Mouse (Mus musculus) lung, postnatal 0 days (tissue): ENCODE results near the gene Lmntd1. TPM values are rescaled to one million over a fixed set of nuclear protein-coding genes. Genes with fewer than 3 reads are reported as not detected.

ENCODE experiments used
- ATAC-seq: fragments of 200-750 bp; cut with Nextera tagmentation; 2 replicates; pipeline ENCODE4 v1.8.0; 2017; ENCODE audit warnings: moderate library complexity
- DNase-seq: peaks from one replicate; pipeline ENCODE4 v3.0.0-alpha.2; 2016; ENCODE audit warnings: low spot score
- H3K27ac ChIP-seq: fragments of 300-500 bp; sonication (generic); 2 replicates; pipeline ENCODE4 v1.5.1; 2014; ENCODE audit warnings: antibody characterized with exemption, mild to moderate bottlenecking, low read length, mixed read lengths
- H3K27me3 ChIP-seq: fragments of 300-500 bp; sonication (generic); replicated peaks from 2 replicates; pipeline ENCODE4 v1.6.1; 2014; ENCODE audit warnings: low read length, mixed read lengths; ENCODE audit not compliant: insufficient read depth
- H3K36me3 ChIP-seq: fragments of 300-500 bp; sonication (generic); 2 replicates; pipeline ENCODE4 v1.6.1; 2014; ENCODE audit warnings: low read length, mixed read lengths; ENCODE audit not compliant: insufficient read depth
- H3K4me1 ChIP-seq: fragments of 300-500 bp; sonication (generic); 2 replicates; pipeline ENCODE4 v1.6.1; 2014; ENCODE audit warnings: antibody characterized with exemption, low read depth, low read length, mixed read lengths; ENCODE audit not compliant: insufficient read depth
- H3K4me2 ChIP-seq: fragments of 300-500 bp; sonication (generic); replicated peaks from 2 replicates; pipeline ENCODE4 v1.6.1; 2014; ENCODE audit warnings: low read depth, mild to moderate bottlenecking, low read length, moderate library complexity, mixed read lengths
- H3K4me3 ChIP-seq: fragments of 300-500 bp; sonication (generic); 2 replicates; pipeline ENCODE4 v1.5.1; 2014; ENCODE audit warnings: low read depth, low read length
- H3K9ac ChIP-seq: fragments of 300-500 bp; sonication (generic); replicated peaks from 2 replicates; pipeline ENCODE4 v1.6.1; 2014; ENCODE audit warnings: low read depth, mild to moderate bottlenecking
- H3K9me3 ChIP-seq: fragments of 300-500 bp; sonication (generic); 2 replicates; pipeline ENCODE4 v1.6.1; 2016; ENCODE audit warnings: low read length, mixed read lengths
- CTCF ChIP-seq: IDR thresholded peaks from 2 replicates; pipeline ENCODE4 v1.5.1; 2016; ENCODE audit warnings: antibody characterized with exemption, mild to moderate bottlenecking
- EP300 ChIP-seq: IDR thresholded peaks from 2 replicates; pipeline ENCODE4 v1.6.1; 2016; ENCODE audit warnings: antibody characterized with exemption, mild to moderate bottlenecking, control low read depth
- WGBS: fragments of 180-500 bp; shearing (Covaris S2); extraction: QIAGEN DNeasy Blood & Tissue Kit; methylation state at CpG from one replicate; pipeline ENCODE4 v1.1.7; 2014; 5-methylcytosine and 5-hydroxymethylcytosine counted together
- polyA plus RNA-seq: library from polyadenylated mRNA; unstranded; fragments of >200 nt; fragmentation: Nextera tagmentation; extraction: Ambion mirVana; gene quantifications from 2 replicates; pipeline ENCODE4 v1.2.1, GENCODE M21; 2015

Lmntd1 gene
- polyA plus RNA-seq, 1 experiment from 2014 or later = 0.74 TPM

DNA sequence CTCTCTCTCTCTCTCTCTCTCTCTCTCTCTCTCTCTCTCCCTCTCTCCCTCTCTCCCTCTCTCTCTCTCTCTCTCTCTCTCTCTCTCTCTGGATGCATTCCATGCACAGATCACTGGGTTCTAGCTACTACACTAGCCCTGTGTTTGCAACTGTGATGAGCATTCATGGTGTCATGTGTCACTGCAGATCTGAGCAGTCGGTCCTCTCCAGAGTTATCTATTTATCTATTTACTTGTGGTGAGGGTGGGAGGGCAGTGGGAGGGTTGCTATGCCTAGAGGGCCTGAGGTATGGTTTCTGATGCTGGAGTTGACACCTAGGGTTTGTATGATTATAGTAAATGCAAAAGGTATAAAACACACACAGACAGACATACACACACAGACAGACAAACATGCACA lies 261.4 kb downstream of the Lmntd1 start:
- no peaks in the 10 kb centered on the region for H3K4me1 ChIP-seq
- H3K4me3 ChIP-seq = no peak overlapping the region
- no peaks in the 10 kb centered on the region for H3K36me3 ChIP-seq
- no peak overlapping the region for H3K27ac ChIP-seq
- no peak overlapping the region for H3K4me2 ChIP-seq
- ATAC-seq = no peak
- no peaks in the 10 kb centered on the region for H3K9me3 ChIP-seq
- WGBS = 8% methylated on average over 1 of the region's 1 CpGs
- no peak overlapping the region for H3K9ac ChIP-seq
- TF ChIP-seq CTCF = no peak
- TF ChIP-seq EP300 = no peak
- no peaks in the 10 kb centered on the region for H3K27me3 ChIP-seq
- no peak for DNase-seq

DNA sequence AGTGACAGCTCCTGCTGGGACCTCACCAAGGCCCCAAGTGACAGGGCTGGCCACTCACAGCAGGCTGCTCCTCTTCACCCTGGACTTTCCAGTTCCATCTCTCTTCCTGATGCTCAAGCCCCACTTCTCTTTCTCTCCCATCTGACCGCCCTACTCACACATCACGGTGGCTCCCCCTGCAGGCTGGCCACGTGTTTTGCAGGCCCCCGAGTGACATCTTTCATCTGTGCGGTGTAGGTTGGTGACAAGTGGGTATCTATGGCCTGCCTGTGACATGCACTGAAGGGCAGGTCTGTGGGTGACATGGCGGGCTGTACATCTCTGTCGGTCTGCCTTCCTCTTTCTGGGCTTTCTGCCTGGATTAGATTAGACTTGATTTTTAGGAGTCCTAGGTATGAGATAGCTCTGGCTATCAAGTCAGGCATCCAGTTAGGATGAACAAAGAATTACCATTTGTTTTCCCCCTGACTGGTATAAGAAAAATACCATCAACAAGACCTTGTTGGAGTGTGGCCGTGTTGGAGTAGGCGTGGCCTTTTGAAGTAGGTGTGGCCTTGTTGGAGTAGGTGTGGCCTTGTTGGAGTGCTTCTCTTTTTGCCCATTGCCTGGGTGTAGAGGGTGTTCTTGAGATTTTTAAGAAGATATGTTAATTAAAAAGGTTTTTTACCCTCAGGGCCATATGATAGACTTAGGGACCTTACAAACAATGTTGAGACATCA lies 265.8 kb downstream of the Lmntd1 start:
- no peak overlapping the region for H3K27ac ChIP-seq
- no peaks in the 10 kb centered on the region for H3K27me3 ChIP-seq
- H3K36me3 ChIP-seq = no peaks in the 10 kb centered on the region
- H3K4me2 ChIP-seq = no peak overlapping the region
- TF ChIP-seq EP300 (no peak), CTCF (peak; percentile 67)
- WGBS = 60% methylated on average over 9 of the region's 9 CpGs
- H3K4me1 ChIP-seq = no peaks in the 10 kb centered on the region
- DNase-seq (peak; percentile 38), ATAC-seq (no peak)
- H3K9me3 ChIP-seq = no peaks in the 10 kb centered on the region
- no peak overlapping the region for H3K9ac ChIP-seq
- no peak overlapping the region for H3K4me3 ChIP-seq

DNA sequence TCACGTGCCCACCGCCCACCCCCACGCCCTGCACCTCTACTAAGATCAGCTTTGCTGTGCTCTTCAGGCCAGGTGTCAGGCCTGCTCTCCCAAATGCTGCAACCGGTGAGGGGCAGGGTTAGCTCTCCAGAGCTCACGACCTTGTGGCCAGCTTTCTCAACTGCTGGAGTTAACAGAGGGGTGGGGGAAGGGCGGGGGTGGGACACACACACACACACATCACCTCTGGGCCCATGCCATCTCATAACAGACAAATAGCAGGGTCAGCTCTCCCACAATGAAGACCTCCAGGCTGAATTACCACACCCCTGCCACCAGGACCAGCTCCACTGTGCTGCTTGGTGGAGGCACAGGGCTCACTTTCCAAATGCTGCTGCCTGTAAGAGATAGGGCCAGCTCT lies 266.5 kb downstream of the Lmntd1 start:
- no peak overlapping the region for H3K27ac ChIP-seq
- no peak for ATAC-seq
- no peaks in the 10 kb centered on the region for H3K9me3 ChIP-seq
- H3K4me3 ChIP-seq = no peak overlapping the region
- TF ChIP-seq CTCF = no peak
- no peak for TF ChIP-seq EP300
- no peaks in the 10 kb centered on the region for H3K4me1 ChIP-seq
- H3K9ac ChIP-seq = no peak overlapping the region
- H3K27me3 ChIP-seq = no peaks in the 10 kb centered on the region
- 66% methylated on average over 6 of the region's 6 CpGs for WGBS
- H3K4me2 ChIP-seq = no peak overlapping the region
- no peaks in the 10 kb centered on the region for H3K36me3 ChIP-seq
- DNase-seq = no peak

DNA sequence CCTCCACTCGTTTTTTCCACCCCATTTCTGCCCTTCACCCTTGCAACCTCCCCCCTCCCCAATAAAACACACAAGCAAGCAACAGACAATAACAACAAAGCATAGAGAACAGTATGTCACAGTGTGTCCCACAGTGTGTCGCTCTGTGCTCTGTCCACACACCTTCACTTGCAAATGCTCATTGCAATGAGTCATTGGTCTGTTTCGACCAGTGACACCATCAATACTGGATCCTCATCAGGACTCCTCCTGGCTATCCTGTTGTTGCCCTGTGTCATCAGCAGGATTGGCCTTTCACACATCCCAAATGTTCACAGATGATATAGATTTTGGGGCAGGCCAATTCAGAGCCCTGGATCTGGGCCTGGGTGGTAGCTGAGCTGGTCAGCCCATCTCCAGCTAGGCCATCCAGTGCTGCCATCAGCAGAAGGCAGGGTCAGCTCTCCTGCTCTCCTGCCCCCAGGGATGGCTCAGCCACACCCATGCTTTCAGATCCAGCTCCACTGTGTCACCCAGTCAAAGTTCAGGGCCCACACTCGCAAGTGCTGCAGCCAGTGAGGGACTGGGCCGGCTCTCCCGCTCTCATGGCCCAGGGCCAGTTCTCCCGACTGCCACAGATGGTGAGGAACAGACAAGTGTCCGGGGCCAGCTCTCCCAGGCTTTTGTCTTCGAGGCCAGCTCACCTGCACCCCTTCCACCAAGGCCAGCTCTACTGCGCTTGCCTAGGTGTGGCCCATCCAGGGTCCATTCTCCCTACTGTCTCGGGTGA lies 267.1 kb downstream of the Lmntd1 start:
- no peaks in the 10 kb centered on the region for H3K36me3 ChIP-seq
- no peak for DNase-seq
- ATAC-seq = peak; percentile 11; the same call in 1 of the 2 replicates
- H3K9me3 ChIP-seq = no peaks in the 10 kb centered on the region
- H3K4me2 ChIP-seq = no peak overlapping the region
- H3K27me3 ChIP-seq = no peaks in the 10 kb centered on the region
- WGBS = 52% methylated on average over 11 of the region's 11 CpGs
- TF ChIP-seq EP300 (no peak), CTCF (no peak)
- H3K4me1 ChIP-seq = no peaks in the 10 kb centered on the region
- H3K9ac ChIP-seq = no peak overlapping the region
- no peak overlapping the region for H3K27ac ChIP-seq
- H3K4me3 ChIP-seq = no peak overlapping the region

DNA sequence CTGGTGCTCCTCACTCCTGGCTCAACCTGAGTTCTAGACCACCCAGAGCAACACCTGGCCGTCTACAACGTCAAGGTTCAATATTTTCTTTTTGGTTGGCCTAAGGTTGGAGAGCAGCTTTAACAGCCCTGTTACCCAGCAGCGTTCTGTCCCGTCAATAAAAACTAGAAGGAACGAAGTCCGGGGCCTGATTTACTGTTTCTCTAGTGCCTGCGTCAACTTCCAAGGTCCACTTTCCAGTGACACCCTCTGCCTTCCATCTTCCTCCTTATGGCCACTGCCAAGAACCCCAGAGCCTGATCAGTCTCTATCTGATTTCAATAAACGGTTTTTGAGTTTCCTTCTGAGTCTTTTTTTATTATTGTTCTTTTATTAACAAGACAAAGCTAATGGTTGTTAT lies 267.8 kb downstream of the Lmntd1 start:
- Histone ChIP-seq H3K4me2 (no peak overlapping the region), H3K9me3 (no peaks in the 10 kb centered on the region), H3K27ac (no peak overlapping the region), H3K4me3 (no peak overlapping the region), H3K36me3 (no peaks in the 10 kb centered on the region), H3K27me3 (no peaks in the 10 kb centered on the region), H3K4me1 (no peaks in the 10 kb centered on the region), H3K9ac (no peak overlapping the region)
- no peak for DNase-seq
- 78% methylated on average over 8 of the region's 8 CpGs for WGBS
- no peak for ATAC-seq
- TF ChIP-seq CTCF = no peak
- TF ChIP-seq EP300 = no peak

DNA sequence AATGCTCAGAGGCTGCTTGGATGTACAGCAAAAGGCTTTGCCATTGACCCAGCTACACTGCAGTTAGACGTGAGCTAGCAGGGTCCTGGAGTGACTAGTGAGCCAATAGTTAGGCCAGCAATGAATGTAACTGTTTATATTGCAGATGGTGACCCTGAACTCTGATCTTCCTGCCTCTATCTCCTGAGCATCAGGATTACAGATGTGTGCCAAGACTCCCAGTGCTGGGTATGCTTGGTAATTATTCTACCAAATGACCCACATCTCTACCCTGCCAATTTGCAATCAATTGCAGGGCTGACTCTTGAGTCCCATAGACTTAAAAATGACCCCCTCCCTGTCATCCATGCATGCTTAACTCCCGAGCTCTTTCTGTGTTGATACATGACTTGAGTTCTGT lies 269.4 kb downstream of the Lmntd1 start:
- DNase-seq (no peak), ATAC-seq (no peak)
- TF ChIP-seq CTCF (no peak), EP300 (no peak)
- H3K4me1 ChIP-seq = no peaks in the 10 kb centered on the region
- H3K9me3 ChIP-seq = no peaks in the 10 kb centered on the region
- no peak overlapping the region for H3K4me2 ChIP-seq
- no peaks in the 10 kb centered on the region for H3K27me3 ChIP-seq
- H3K4me3 ChIP-seq = no peak overlapping the region
- H3K9ac ChIP-seq = no peak overlapping the region
- no peak overlapping the region for H3K27ac ChIP-seq
- WGBS = 59% methylated on average over 2 of the region's 2 CpGs
- H3K36me3 ChIP-seq = no peaks in the 10 kb centered on the region
